Mouse (Mus musculus) liver, embryonic 14.5 days (tissue): Measurements from ENCODE around the gene Nfia. TPM values are rescaled to one million over a fixed set of nuclear protein-coding genes. Genes with fewer than 3 reads are reported as not detected.

Experiments
- ATAC-seq: fragments of 200-750 bp; cut with Nextera tagmentation; 2 replicates; pipeline ENCODE4 v1.8.0; 2017; ENCODE audit warnings: moderate number of reproducible peaks, mild to moderate bottlenecking, moderate library complexity; ENCODE audit not compliant: insufficient read depth
- DNase-seq, 3 experiments: peaks; one replicate each; pipeline ENCODE4 v3.0.0-alpha.2; 2012 to 2013; ENCODE audit warnings: low read depth in 3 of 3, low spot score in 3 of 3
- H3K27ac ChIP-seq: fragments of 300-500 bp; sonication (generic); 2 replicates; pipeline ENCODE4 v1.5.1; 2014; ENCODE audit warnings: moderate library complexity, mild to moderate bottlenecking, control low read depth, inconsistent platforms
- H3K27me3 ChIP-seq: fragments of 300-500 bp; sonication (generic); 2 replicates; pipeline ENCODE4 v1.6.1; 2014; ENCODE audit warnings: mild to moderate bottlenecking, low read length, moderate library complexity; ENCODE audit not compliant: control insufficient read depth, insufficient read depth
- H3K36me3 ChIP-seq: fragments of 300-500 bp; sonication (generic); replicated peaks from 2 replicates; pipeline ENCODE4 v1.6.1; 2014; ENCODE audit warnings: low read depth; ENCODE audit not compliant: control insufficient read depth, insufficient read depth
- H3K4me1 ChIP-seq, 2 experiments: fragments of 200-500 bp in 1 of 2; fragments of 300-500 bp in 1 of 2; sonication (generic) in 1 of 2; replicated peaks; 2 replicates each; pipeline ENCODE4 v1.6.1; 2012 to 2014; ENCODE audit warnings: antibody characterized with exemption in 1 of 2, inconsistent platforms in 1 of 2, low read length in 1 of 2; ENCODE audit not compliant: control insufficient read depth in 2 of 2, insufficient read depth in 2 of 2
- H3K4me2 ChIP-seq: fragments of 300-500 bp; sonication (generic); 2 replicates; pipeline ENCODE4 v1.6.1; 2014; ENCODE audit warnings: low read depth, mild to moderate bottlenecking, control low read depth, moderate library complexity
- H3K4me3 ChIP-seq, 2 experiments: fragments of 200-500 bp in 1 of 2; fragments of 300-500 bp in 1 of 2; sonication (generic) in 1 of 2; 2 replicates each; pipeline ENCODE4 v1.5.1; 2012 to 2014; ENCODE audit warnings: low read depth in 2 of 2, low read length in 2 of 2, mild to moderate bottlenecking in 2 of 2, control low read depth in 1 of 2, inconsistent platforms in 1 of 2, moderate library complexity in 1 of 2; ENCODE audit not compliant: insufficient read depth in 1 of 2
- H3K9ac ChIP-seq: fragments of 300-500 bp; sonication (generic); replicated peaks from 2 replicates; pipeline ENCODE4 v1.6.1; 2014; ENCODE audit warnings: mild to moderate bottlenecking, control low read depth, moderate library complexity
- H3K9me3 ChIP-seq: fragments of 300-500 bp; sonication (generic); 2 replicates; pipeline ENCODE4 v1.6.1; 2016; ENCODE audit warnings: low read length, mixed read lengths; ENCODE audit not compliant: control insufficient read depth
- CTCF ChIP-seq: IDR thresholded peaks from 2 replicates; pipeline ENCODE4 v1.5.1; 2016; ENCODE audit warnings: antibody characterized with exemption, low read depth, control low read depth
- EP300 ChIP-seq: IDR thresholded peaks from 2 replicates; pipeline ENCODE4 v1.6.1; 2016; ENCODE audit warnings: antibody characterized with exemption, low read depth
- WGBS: fragments of 180-500 bp; shearing (Covaris S2); extraction: QIAGEN DNeasy Blood & Tissue Kit; methylation state at CpG from one replicate; pipeline ENCODE4 v1.1.7; 2014; ENCODE audit not compliant: insufficient replicate concordance; 5-methylcytosine and 5-hydroxymethylcytosine counted together
- polyA plus RNA-seq, 2 experiments: library from polyadenylated mRNA; depleted of rRNA in 1 of 2; stranded (reverse) in 1 of 2; unstranded in 1 of 2; fragments of >200 nt; fragmentation: Nextera tagmentation in 1 of 2; extraction: Ambion mirVana in 1 of 2; gene quantifications; 2 replicates each; pipeline versions ENCODE4 v1.2.1 to v1.2.3; 2012 to 2014

Nfia gene
- polyA plus RNA-seq, 2 experiments, result 1.0 to 2.6 TPM

GRCm38 (mm10) chr4:97782069-97782468 is 9.5 kb downstream of the Nfia start:
- no peak overlapping the region for H3K27ac ChIP-seq
- H3K27me3 ChIP-seq, result peaks cover 33% of the 10 kb centered on the region
- ATAC-seq (no peak), DNase-seq (no peak)
- WGBS, result 60% methylated on average over 3 of the region's 3 CpGs
- H3K9ac ChIP-seq, result no peak overlapping the region
- no peaks in the 10 kb centered on the region for H3K4me1 ChIP-seq
- H3K4me3 ChIP-seq, result no peak overlapping the region
- H3K9me3 ChIP-seq, result no peaks in the 10 kb centered on the region
- no peaks in the 10 kb centered on the region for H3K36me3 ChIP-seq
- no peak for TF ChIP-seq EP300
- no peak for TF ChIP-seq CTCF
- no peak overlapping the region for H3K4me2 ChIP-seq

DNA sequence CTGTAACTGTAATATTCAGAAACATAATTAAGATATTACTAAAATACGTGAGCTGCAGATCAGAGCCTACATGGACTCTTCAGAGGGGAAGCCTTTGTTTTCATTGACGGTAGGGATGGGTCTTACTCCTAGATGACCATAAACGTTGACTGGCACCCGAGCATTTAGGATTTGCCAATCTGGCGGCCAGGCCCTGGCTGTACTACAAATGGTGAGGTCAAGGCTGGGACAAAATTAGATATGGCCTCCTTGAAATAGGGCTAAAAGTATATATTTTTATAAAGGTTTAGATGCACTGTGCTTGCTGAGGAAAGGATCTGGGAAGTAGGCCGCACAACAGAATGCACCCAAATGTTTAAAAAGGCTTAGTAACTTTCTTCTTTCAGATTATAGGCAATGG is 10.0 kb downstream of the Nfia start:
- no peak for TF ChIP-seq CTCF
- no peak for TF ChIP-seq EP300
- Histone ChIP-seq H3K4me3 (no peak overlapping the region), H3K36me3 (no peaks in the 10 kb centered on the region), H3K4me2 (no peak overlapping the region), H3K27ac (no peak overlapping the region), H3K9ac (no peak overlapping the region), H3K9me3 (no peaks in the 10 kb centered on the region), H3K4me1 (no peaks in the 10 kb centered on the region), H3K27me3 (peaks cover 29% of the 10 kb centered on the region)
- ATAC-seq (no peak), DNase-seq (no peak)
- WGBS, result 73% methylated on average over 6 of the region's 6 CpGs

DNA sequence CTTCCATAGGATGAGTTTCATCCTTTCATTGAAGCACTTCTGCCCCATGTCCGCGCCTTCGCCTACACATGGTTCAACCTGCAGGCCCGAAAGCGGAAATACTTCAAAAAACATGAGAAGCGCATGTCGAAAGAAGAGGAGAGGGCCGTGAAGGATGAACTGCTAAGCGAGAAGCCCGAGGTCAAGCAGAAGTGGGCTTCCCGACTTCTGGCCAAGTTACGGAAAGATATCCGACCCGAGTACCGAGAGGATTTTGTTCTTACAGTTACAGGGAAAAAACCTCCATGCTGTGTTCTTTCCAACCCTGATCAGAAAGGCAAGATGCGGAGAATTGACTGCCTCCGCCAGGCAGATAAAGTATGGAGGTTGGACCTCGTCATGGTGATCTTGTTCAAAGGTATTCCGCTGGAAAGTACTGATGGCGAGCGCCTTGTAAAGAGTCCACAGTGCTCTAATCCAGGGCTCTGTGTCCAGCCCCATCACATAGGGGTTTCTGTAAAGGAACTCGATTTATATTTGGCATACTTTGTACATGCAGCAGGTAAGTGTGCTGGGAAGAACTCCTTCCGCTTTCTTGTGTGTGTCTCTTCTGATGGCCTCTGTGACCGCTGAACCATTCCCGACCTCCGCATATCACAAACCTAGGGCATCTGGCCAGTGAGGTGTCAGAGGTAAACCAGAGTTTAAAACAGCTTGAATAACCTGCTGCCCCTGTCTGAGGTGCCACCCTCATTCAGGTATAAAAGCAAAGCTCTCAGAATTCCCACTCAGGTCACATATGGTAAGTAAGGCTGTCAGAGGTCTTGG is 10.7 kb downstream of the Nfia start:
- H3K27me3 ChIP-seq, result peaks cover 21% of the 10 kb centered on the region
- TF ChIP-seq CTCF (no peak), EP300 (no peak)
- WGBS, result 81% methylated on average over 26 of the region's 26 CpGs

DNA sequence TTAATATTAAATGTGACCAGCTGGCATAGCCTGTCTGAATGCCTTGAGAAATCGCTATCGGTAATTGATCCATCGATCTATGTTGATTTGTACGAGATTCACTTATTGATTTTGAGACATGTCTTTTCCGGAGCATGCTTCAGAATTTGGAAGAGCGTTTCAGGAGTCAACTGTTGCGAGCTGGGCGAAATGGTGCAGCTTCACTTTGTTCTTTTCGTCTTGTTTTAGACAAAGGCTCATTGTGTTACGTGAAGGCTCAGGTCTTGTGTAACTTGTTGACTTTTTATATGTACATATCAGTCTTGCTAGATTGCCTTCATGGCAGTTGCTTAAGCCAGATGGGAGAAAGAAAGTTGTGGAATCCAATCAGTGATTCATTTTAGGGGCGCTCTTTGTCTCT is 11.7 kb downstream of the Nfia start:
- ATAC-seq, result no peak
- no peak overlapping the region for H3K9ac ChIP-seq
- TF ChIP-seq EP300 (no peak), CTCF (no peak)
- 80% methylated on average over 11 of the region's 11 CpGs for WGBS
- H3K4me1 ChIP-seq, result no peaks in the 10 kb centered on the region
- H3K27me3 ChIP-seq, result peaks cover 11% of the 10 kb centered on the region
- DNase-seq, result no peak
- no peaks in the 10 kb centered on the region for H3K9me3 ChIP-seq
- H3K4me2 ChIP-seq, result no peak overlapping the region
- no peak overlapping the region for H3K4me3 ChIP-seq
- no peak overlapping the region for H3K27ac ChIP-seq
- H3K36me3 ChIP-seq, result no peaks in the 10 kb centered on the region

More for the DNA sequence above, 10.7 kb downstream of the Nfia start:
- Histone ChIP-seq H3K4me1 (no peaks in the 10 kb centered on the region), H3K9ac (no peak overlapping the region), H3K36me3 (no peaks in the 10 kb centered on the region), H3K4me2 (no peak overlapping the region), H3K27ac (no peak overlapping the region), H3K4me3 (no peak overlapping the region), H3K9me3 (no peaks in the 10 kb centered on the region)
- DNase-seq (no peak), ATAC-seq (no peak)

GRCm38 (mm10) chr4:97785547-97786271 is 13.2 kb downstream of the Nfia start:
- ATAC-seq (no peak), DNase-seq (no peak)
- H3K4me2 ChIP-seq, result no peak overlapping the region
- no peaks in the 10 kb centered on the region for H3K36me3 ChIP-seq
- H3K27ac ChIP-seq, result no peak overlapping the region
- no peak overlapping the region for H3K4me3 ChIP-seq
- no peak overlapping the region for H3K9ac ChIP-seq
- H3K4me1 ChIP-seq, result no peaks in the 10 kb centered on the region
- H3K9me3 ChIP-seq, result no peaks in the 10 kb centered on the region
- 73% methylated on average over 8 of the region's 8 CpGs for WGBS
- no peaks in the 10 kb centered on the region; the same call in none of the 2 replicates for H3K27me3 ChIP-seq
- TF ChIP-seq CTCF, result no peak
- TF ChIP-seq EP300, result no peak
